Comparison of ENCODE assay signal across 8 mouse cellular contexts in genomic region chr11:50887390-50888128, GRCm38 (mm10). TPM values are rescaled to one million over a fixed set of nuclear protein-coding genes. Genes with fewer than 3 reads are reported as not detected.
A peak's percentile ranks its signal among the peaks of the same experiment; 100 is the strongest.
DNase-seq lines count a peak whose midpoint lies in the region; ATAC-seq and TF ChIP-seq lines count a peak whose summit lies in the region.

Gene Zfp454 (minus strand): TSS chr11:50887651.

- no peak for TF ChIP-seq CTCF in cortical plate, adult 2 months (IDR thresholded peaks at IDR 0.05; ENCODE audit: extremely low read depth, insufficient read depth, low read length)
- TF ChIP-seq CTCF in gastrocnemius, adult 2 months (IDR thresholded peaks at IDR 0.05) = no peak

- peak within 1 kb of the TSS; percentile 77 for H3K4me2 ChIP-seq in hindbrain, embryonic 15.5 days
- peak within 1 kb of the TSS; percentile 75 for H3K4me2 ChIP-seq in lung, embryonic 16.5 days (ENCODE audit: low read depth, low read length)

- ATAC-seq in hindbrain, embryonic 15.5 days (ENCODE audit: low FRiP score, low read depth) = peak; percentile 96
- ATAC-seq in lung, embryonic 16.5 days (ENCODE audit: low read depth) = peak; percentile 98

- peaks cover 18% of the 10 kb centered on the region for H3K36me3 ChIP-seq in hindbrain, embryonic 15.5 days
- H3K36me3 ChIP-seq in lung, embryonic 16.5 days (ENCODE audit: control insufficient read depth, insufficient read depth, low read length) = no peaks in the 10 kb centered on the region

- no peak within 1 kb of the TSS for H3K27ac ChIP-seq in cortical plate, adult 2 months (ENCODE audit: insufficient read depth, low read length)
- H3K27ac ChIP-seq in gastrocnemius, adult 2 months = peak within 1 kb of the TSS; percentile 76
- peak within 1 kb of the TSS; percentile 85 for H3K27ac ChIP-seq in hindbrain, embryonic 15.5 days (replicated peaks)
- peak within 1 kb of the TSS; percentile 34; the same call in 1 of the 2 replicates for H3K27ac ChIP-seq in lung, embryonic 16.5 days (ENCODE audit: low read length)

- H3K4me1 ChIP-seq in cortical plate, adult 2 months (ENCODE audit: control insufficient read depth, insufficient read depth, low read length) = no peaks in the 10 kb centered on the region
- peaks cover 16% of the 10 kb centered on the region for H3K4me1 ChIP-seq in hindbrain, embryonic 15.5 days (replicated peaks)
- peaks cover 6% of the 10 kb centered on the region; the same call in 1 of the 2 replicates for H3K4me1 ChIP-seq in lung, embryonic 16.5 days (replicated peaks; ENCODE audit: control insufficient read depth, insufficient read depth, low read length)

- peak; percentile 95 to 97 for DNase-seq in adrenal gland, adult (ENCODE audit: inconsistent age in 2 of 2, low spot score in 1 of 2)
- peak; percentile 88 for DNase-seq in gastrocnemius, adult 2 months
- DNase-seq in layer of hippocampus, postnatal 25 days (ENCODE audit: extremely low spot score in 1 of 2, low spot score in 1 of 2) = peak; percentile 79 to 84
- DNase-seq in retina, postnatal 7 days (ENCODE audit: low read depth, low spot score) = peak; percentile 84
- DNase-seq in urinary bladder, postnatal 4 days (ENCODE audit: low spot score in 2 of 2) = peak; percentile 79 to 82

- 5% methylated on average over 26 of the region's 26 CpGs for WGBS in hindbrain, embryonic 15.5 days
- 4% methylated on average over 26 of the region's 26 CpGs for WGBS in lung, embryonic 16.5 days

- intact Hi-C loops in gastrocnemius, adult 2 months (cut with DNase I) = loop anchor here (5.0 kb wide), 1 partner anchor 45 kb away; the partner anchor contains the start of gene Zfp879

- H3K27me3 ChIP-seq in hindbrain, embryonic 15.5 days = no peaks in the 10 kb centered on the region
- no peaks in the 10 kb centered on the region for H3K27me3 ChIP-seq in lung, embryonic 16.5 days (ENCODE audit: control insufficient read depth, insufficient read depth, low read depth, low read length)

- no peaks in the 10 kb centered on the region for H3K9me3 ChIP-seq in hindbrain, embryonic 15.5 days
- peaks cover 3% of the 10 kb centered on the region; the same call in 1 of the 2 replicates for H3K9me3 ChIP-seq in lung, embryonic 16.5 days (ENCODE audit: control insufficient read depth, low read length)

- peak within 1 kb of the TSS; percentile 51 for H3K4me3 ChIP-seq in cortical plate, adult 2 months (ENCODE audit: insufficient read depth, low read length)
- peak within 1 kb of the TSS; percentile 79 for H3K4me3 ChIP-seq in gastrocnemius, adult 2 months
- H3K4me3 ChIP-seq in hindbrain, embryonic 15.5 days = peak within 1 kb of the TSS; percentile 56
- H3K4me3 ChIP-seq in lung, embryonic 16.5 days (ENCODE audit: low read length) = peak within 1 kb of the TSS; percentile 52

- peak; percentile 82; the same call in 1 of the 2 replicates for TF ChIP-seq POLR2A in cortical plate, adult 2 months (IDR thresholded peaks at IDR 0.05; ENCODE audit: extremely low read depth, insufficient read depth, low read length)

- peak within 1 kb of the TSS; percentile 62 for H3K9ac ChIP-seq in hindbrain, embryonic 15.5 days
- H3K9ac ChIP-seq in lung, embryonic 16.5 days (ENCODE audit: low read length) = peak within 1 kb of the TSS; percentile 64

RNA-seq across cellular contexts. Expression of gene Zfp454, which starts in this region (rescaled TPM):
- polyA plus RNA-seq in cortical plate, adult 2 months (2012; rRNA removed) = 5.1 and 5.6 TPM in 2 replicates
- total RNA-seq in gastrocnemius, adult 2 months (2021) = 1 to 10 TPM; 1.9 to 3.2 TPM
- 9.5 and 11.3 TPM in 2 replicates for polyA plus RNA-seq in hindbrain, embryonic 15.5 days (2015; fragmentation: Nextera tagmentation; extraction: Ambion mirVana)
- 1 to 10 TPM; 6.1 to 6.2 TPM for total RNA-seq in layer of hippocampus, postnatal 25 days (2021)
- polyA plus RNA-seq in lung, embryonic 16.5 days (2015; fragmentation: Nextera tagmentation; extraction: Ambion mirVana) = 7.3 and 8.3 TPM in 2 replicates
